Mouse (Mus musculus) heart, embryonic 14.5 days (tissue): ENCODE data around the gene Bin2. TPM values are rescaled to one million over a fixed set of nuclear protein-coding genes. Genes with fewer than 3 reads are reported as not detected.

Experiments used
- ATAC-seq: fragments of 200-750 bp; cut with Nextera tagmentation; 2 replicates; pipeline ENCODE4 v1.8.0; 2017; ENCODE audit warnings: low read depth, moderate TSS enrichment; ENCODE audit not compliant: insufficient number of reproducible peaks, insufficient read depth, low FRiP score
- H3K27ac ChIP-seq, 2 experiments: fragments of 200-500 bp in 1 of 2; fragments of 300-500 bp in 1 of 2; sonication (generic) in 1 of 2; replicated peaks in 1 of 2; 2 replicates each; pipeline ENCODE4 v1.5.1; 2012 to 2014; ENCODE audit warnings: low read depth in 2 of 2, low read length in 2 of 2, control low read depth in 1 of 2, mild to moderate bottlenecking in 1 of 2, mixed read lengths in 1 of 2; ENCODE audit not compliant: control insufficient read depth in 1 of 2, insufficient read depth in 1 of 2
- H3K27me3 ChIP-seq: fragments of 300-500 bp; sonication (generic); 2 replicates; pipeline ENCODE4 v1.6.1; 2014; ENCODE audit warnings: mild to moderate bottlenecking, low read length, control low read depth; ENCODE audit not compliant: control insufficient read depth, insufficient read depth
- H3K36me3 ChIP-seq: fragments of 300-500 bp; sonication (generic); 2 replicates; pipeline ENCODE4 v1.6.1; 2014; ENCODE audit warnings: mild to moderate bottlenecking, control low read depth, low read length, mixed read lengths; ENCODE audit not compliant: control insufficient read depth, insufficient read depth
- H3K4me1 ChIP-seq, 2 experiments: fragments of 200-500 bp in 1 of 2; fragments of 300-500 bp in 1 of 2; sonication (generic) in 1 of 2; 2 replicates each; pipeline ENCODE4 v1.6.1; 2012 to 2014; ENCODE audit warnings: low read length in 2 of 2, control low read depth in 1 of 2, mixed read lengths in 1 of 2; ENCODE audit not compliant: control insufficient read depth in 2 of 2, insufficient read depth in 2 of 2
- H3K4me2 ChIP-seq: fragments of 300-500 bp; sonication (generic); 2 replicates; pipeline ENCODE4 v1.6.1; 2014; ENCODE audit warnings: mild to moderate bottlenecking, low read length
- H3K4me3 ChIP-seq, 2 experiments: fragments of 200-500 bp in 1 of 2; fragments of 300-500 bp in 1 of 2; sonication (generic) in 1 of 2; 2 replicates each; pipeline ENCODE4 v1.5.1; 2012 to 2014; ENCODE audit warnings: low read length in 2 of 2, mild to moderate bottlenecking in 2 of 2, control low read depth in 1 of 2, low read depth in 1 of 2, moderate library complexity in 1 of 2; ENCODE audit not compliant: control insufficient read depth in 1 of 2, insufficient read depth in 1 of 2
- H3K9ac ChIP-seq: fragments of 300-500 bp; sonication (generic); 2 replicates; pipeline ENCODE4 v1.6.1; 2014; ENCODE audit warnings: mild to moderate bottlenecking, low read length
- H3K9me3 ChIP-seq: fragments of 300-500 bp; sonication (generic); 2 replicates; pipeline ENCODE4 v1.6.1; 2016; ENCODE audit warnings: low read length, control low read depth; ENCODE audit not compliant: control insufficient read depth
- WGBS: fragments of 180-500 bp; shearing (Covaris S2); extraction: QIAGEN DNeasy Blood & Tissue Kit; methylation state at CpG from one replicate; pipeline ENCODE4 v1.1.7; 2014; 5-methylcytosine and 5-hydroxymethylcytosine counted together
- polyA plus RNA-seq: library from polyadenylated mRNA; unstranded; fragments of >200 nt; fragmentation: Nextera tagmentation; extraction: Ambion mirVana; gene quantifications from 2 replicates; pipeline ENCODE4 v1.2.1, GENCODE M21; 2014

Gene Bin2
- polyA plus RNA-seq, 1 experiment from 2014 or later, result 2.8 TPM

GRCm38 (mm10) chr15:100654271-100654670 is 15.1 kb downstream of the Bin2 start:
- no peaks in the 10 kb centered on the region for H3K27me3 ChIP-seq
- H3K9me3 ChIP-seq, result no peaks in the 10 kb centered on the region
- no peak overlapping the region for H3K4me2 ChIP-seq
- no peak for ATAC-seq
- H3K9ac ChIP-seq, result no peak overlapping the region
- no peak overlapping the region for H3K27ac ChIP-seq
- H3K36me3 ChIP-seq, result no peaks in the 10 kb centered on the region
- no peak overlapping the region for H3K4me3 ChIP-seq
- H3K4me1 ChIP-seq, result no peaks in the 10 kb centered on the region; a peak in 2 of 4 replicates
- 80% methylated on average over 1 of the region's 1 CpGs for WGBS

GRCm38 (mm10) chr15:100651610-100652009 is 17.7 kb downstream of the Bin2 start:
- no peaks in the 10 kb centered on the region for H3K36me3 ChIP-seq
- H3K4me1 ChIP-seq, result no peaks in the 10 kb centered on the region; a peak in 2 of 4 replicates
- H3K27ac ChIP-seq, result no peak overlapping the region
- no peak overlapping the region for H3K9ac ChIP-seq
- no peak overlapping the region for H3K4me3 ChIP-seq
- H3K27me3 ChIP-seq, result no peaks in the 10 kb centered on the region
- no peak overlapping the region for H3K4me2 ChIP-seq
- ATAC-seq, result no peak
- H3K9me3 ChIP-seq, result no peaks in the 10 kb centered on the region
- 54% methylated on average over 9 of the region's 9 CpGs for WGBS

- Histone ChIP-seq H3K36me3 (no peaks in the 10 kb centered on the region), H3K4me2 (no peak overlapping the region), H3K9ac (no peak overlapping the region), H3K4me1 (no peaks in the 10 kb centered on the region; a peak in 2 of 4 replicates), H3K9me3 (no peaks in the 10 kb centered on the region), H3K4me3 (no peak overlapping the region), H3K27ac (no peak overlapping the region), H3K27me3 (no peaks in the 10 kb centered on the region)
- ATAC-seq, result no peak
- 75% methylated on average over 10 of the region's 10 CpGs for WGBS
Measured at GRCm38 (mm10) chr15:100650111-100650510, 19.2 kb downstream of the Bin2 start.

- Histone ChIP-seq H3K9me3 (no peaks in the 10 kb centered on the region), H3K4me1 (peaks cover 0 to 4% of the 10 kb centered on the region in 2 experiments; a peak in 3 of 4 replicates), H3K9ac (no peak overlapping the region), H3K4me3 (no peak overlapping the region), H3K36me3 (no peaks in the 10 kb centered on the region), H3K27ac (no peak overlapping the region), H3K4me2 (no peak overlapping the region), H3K27me3 (no peaks in the 10 kb centered on the region)
- 70% methylated on average over 6 of the region's 6 CpGs for WGBS
- no peak for ATAC-seq
Measured at GRCm38 (mm10) chr15:100646161-100646560, 23.2 kb downstream of the Bin2 start.

- no peak for ATAC-seq
- 87% methylated on average over 7 of the region's 7 CpGs for WGBS
- H3K27ac ChIP-seq, result no peak overlapping the region
Measured at GRCm38 (mm10) chr15:100642451-100642850, 26.9 kb downstream of the Bin2 start.

GRCm38 (mm10) chr15:100641226-100641810 is 28.0 kb downstream of the Bin2 start:
- Histone ChIP-seq H3K36me3 (no peaks in the 10 kb centered on the region), H3K4me2 (peak overlapping the region; percentile 41; the same call in 1 of the 2 replicates), H3K27ac (peak overlapping the region in 1 of 2 experiments; percentile 44; a peak in 2 of 4 replicates), H3K4me3 (no peak overlapping the region), H3K9ac (no peak overlapping the region), H3K9me3 (no peaks in the 10 kb centered on the region), H3K4me1 (peaks cover 11 to 17% of the 10 kb centered on the region in 2 experiments), H3K27me3 (peaks cover 10% of the 10 kb centered on the region; the same call in 1 of the 2 replicates)
- no peak for ATAC-seq
- 57% methylated on average over 15 of the region's 16 CpGs for WGBS

More at GRCm38 (mm10) chr15:100642451-100642850, 26.9 kb downstream of the Bin2 start:
- no peaks in the 10 kb centered on the region for H3K36me3 ChIP-seq
- H3K27me3 ChIP-seq, result no peaks in the 10 kb centered on the region
- no peak overlapping the region for H3K4me3 ChIP-seq
- H3K4me2 ChIP-seq, result no peak overlapping the region
- peaks cover 8% of the 10 kb centered on the region in 2 experiments for H3K4me1 ChIP-seq
- H3K9ac ChIP-seq, result no peak overlapping the region
- no peaks in the 10 kb centered on the region for H3K9me3 ChIP-seq

- peak overlapping the region in 1 of 2 experiments; percentile 44; a peak in 1 of 4 replicates for H3K27ac ChIP-seq
- H3K9ac ChIP-seq, result no peak overlapping the region
- no peaks in the 10 kb centered on the region for H3K36me3 ChIP-seq
- no peaks in the 10 kb centered on the region for H3K9me3 ChIP-seq
- H3K4me1 ChIP-seq, result peaks cover 11 to 24% of the 10 kb centered on the region in 2 experiments
- WGBS, result 67% methylated on average over 16 of the region's 16 CpGs
- no peak overlapping the region for H3K4me3 ChIP-seq
- ATAC-seq, result no peak
- 0 out of 2 replicates have a peak overlapping the region, but pooled peaks have one; percentile 41 for H3K4me2 ChIP-seq
- peaks cover 21% of the 10 kb centered on the region for H3K27me3 ChIP-seq
Measured at GRCm38 (mm10) chr15:100639972-100640750, 29.2 kb downstream of the Bin2 start.
